In genomic region chr7:133623226-133623625, GRCm38 (mm10) we compare ENCODE assay signal across 41 mouse cellular contexts. TPM values are rescaled to one million over a fixed set of nuclear protein-coding genes. Genes with fewer than 3 reads are reported as not detected.
"Had no signal": no experiment of that assay in that cellular context is flagged by ENCODE, and none has a peak within 500 bp of the region (broad histone marks: within the 10 kb centered on the region; RNA-seq: fewer than 3 reads in every experiment).

No protein-coding gene starts in this region.

- H3K27ac ChIP-seq: gastrocnemius, adult 2 months; heart, embryonic 10.5 days; hindbrain, embryonic 10.5 days; hindbrain, embryonic 12.5 days; hindbrain, embryonic 14.5 days; intestine, embryonic 15.5 days; limb, embryonic 13.5 days; limb, embryonic 15.5 days; liver, embryonic 12.5 days; liver, embryonic 14.5 days had no signal

- H3K4me3 ChIP-seq: gastrocnemius, adult 2 months; heart, embryonic 10.5 days; heart, embryonic 12.5 days; hindbrain, embryonic 10.5 days; hindbrain, embryonic 12.5 days; intestine, embryonic 15.5 days; limb, embryonic 13.5 days; limb, embryonic 15.5 days; liver, embryonic 12.5 days had no signal

- DNase-seq: gastrocnemius, adult 2 months; gastrocnemius, postnatal 10 days; gastrocnemius, postnatal 25 days; heart, adult 18-20 months; heart, postnatal 10 days; heart, postnatal 4 days; kidney, postnatal 10 days; kidney, postnatal 25 days; kidney, postnatal 4 days; layer of hippocampus, adult 9-11 months; layer of hippocampus, postnatal 36 days; left cerebral cortex, postnatal 4 days had no signal

RNA-seq across cellular contexts. Expression of gene Tex36, which starts 21.3 kb away (rescaled TPM):
- total RNA-seq: gastrocnemius, adult 2 months; gastrocnemius, postnatal 10 days; gastrocnemius, postnatal 25 days; gastrocnemius, postnatal 4 days; granulocyte monocyte progenitor cell, adult 5-6 weeks; heart, adult 18-20 months; heart, adult 8-10 months; heart, postnatal 10 days; heart, postnatal 25 days; heart, postnatal 4 days; layer of hippocampus, adult 8-10 months; layer of hippocampus, postnatal 14 days; layer of hippocampus, postnatal 36 days; left cerebral cortex, adult 18-20 months; left cerebral cortex, adult 8-10 months; left cerebral cortex, postnatal 10 days; left cerebral cortex, postnatal 25 days; left cerebral cortex, postnatal 4 days; liver, adult 2 months had no signal
- polyA plus RNA-seq: heart, embryonic 10.5 days; heart, embryonic 12.5 days; heart, embryonic 14.5 days; heart, embryonic 16.5 days; hindbrain, embryonic 12.5 days; hindbrain, embryonic 14.5 days; hindbrain, embryonic 16.5 days; inflammation-experienced regulatory T-cells, adult 6 months; intestine, embryonic 15.5 days; intestine, postnatal 0 days; kidney, embryonic 14.5 days; kidney, embryonic 16.5 days; limb, embryonic 13.5 days; limb, embryonic 15.5 days; liver, adult 2 months; liver, embryonic 12.5 days; liver, embryonic 14.5 days; liver, embryonic 16.5 days had no signal

RNA-seq across cellular contexts. Expression of gene Mmp21, which starts 56.6 kb away (rescaled TPM):
- total RNA-seq: gastrocnemius, adult 2 months; gastrocnemius, postnatal 10 days; gastrocnemius, postnatal 25 days; gastrocnemius, postnatal 4 days; heart, adult 18-20 months; heart, adult 8-10 months; heart, postnatal 10 days; heart, postnatal 25 days; heart, postnatal 4 days; layer of hippocampus, postnatal 14 days; left cerebral cortex, adult 18-20 months; left cerebral cortex, postnatal 10 days; left cerebral cortex, postnatal 25 days; left cerebral cortex, postnatal 4 days; liver, adult 2 months had no signal
- polyA plus RNA-seq: heart, embryonic 10.5 days; heart, embryonic 14.5 days; heart, embryonic 16.5 days; hindbrain, embryonic 10.5 days; hindbrain, embryonic 12.5 days; inflammation-experienced regulatory T-cells, adult 6 months; intestine, embryonic 15.5 days; intestine, postnatal 0 days; kidney, embryonic 14.5 days; kidney, embryonic 16.5 days; limb, embryonic 13.5 days; limb, embryonic 15.5 days; liver, adult 2 months; liver, embryonic 12.5 days had no signal
